31 mouse cellular contexts compared by ENCODE assay signal in the genomic region with DNA sequence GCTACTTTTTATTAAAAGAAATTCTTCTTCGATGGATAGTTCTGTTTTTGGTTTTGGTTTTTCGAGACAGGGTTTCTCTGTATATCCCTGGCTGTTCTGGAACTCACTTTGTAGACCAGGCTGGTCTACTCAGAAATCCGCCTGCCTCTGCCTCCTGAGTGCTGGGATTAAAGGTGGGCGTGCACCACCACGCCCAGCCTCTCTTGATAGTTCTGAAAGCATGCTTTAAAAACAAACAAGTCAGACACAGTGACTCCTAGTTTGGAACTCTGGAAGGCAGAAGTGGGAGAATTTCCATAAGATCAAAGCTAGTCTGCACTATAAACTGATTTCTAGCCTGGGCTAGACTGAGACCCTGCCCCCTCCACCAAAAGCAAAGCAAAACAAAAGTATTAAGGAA. TPM values are rescaled to one million over a fixed set of nuclear protein-coding genes. Genes with fewer than 3 reads are reported as not detected.
"Had no signal": no experiment of that assay in that cellular context is flagged by ENCODE, and none has a peak within 500 bp of the region (broad histone marks: within the 10 kb centered on the region; RNA-seq: fewer than 3 reads in every experiment).

No protein-coding gene starts in this region.

- H3K4me3 ChIP-seq: heart, embryonic 12.5 days; heart, embryonic 13.5 days; heart, embryonic 15.5 days; hindbrain, embryonic 12.5 days; hindbrain, embryonic 13.5 days; hindbrain, embryonic 15.5 days; intestine, embryonic 15.5 days; kidney, embryonic 15.5 days; layer of hippocampus, adult 2 months; left cerebral cortex, adult 2 months had no signal

- H3K4me1 ChIP-seq: heart, embryonic 12.5 days; heart, embryonic 13.5 days; heart, embryonic 15.5 days; hindbrain, embryonic 12.5 days; hindbrain, embryonic 13.5 days; hindbrain, embryonic 15.5 days; intestine, embryonic 15.5 days; kidney, embryonic 15.5 days had no signal

- H3K9me3 ChIP-seq: heart, embryonic 12.5 days; heart, embryonic 13.5 days; heart, embryonic 15.5 days; hindbrain, embryonic 12.5 days; hindbrain, embryonic 13.5 days; hindbrain, embryonic 15.5 days; intestine, embryonic 15.5 days; kidney, embryonic 15.5 days had no signal

- H3K27ac ChIP-seq: heart, embryonic 13.5 days; heart, embryonic 15.5 days; hindbrain, embryonic 12.5 days; hindbrain, embryonic 13.5 days; hindbrain, embryonic 14.5 days; hindbrain, embryonic 15.5 days; hindbrain, postnatal 0 days; intestine, embryonic 15.5 days; kidney, embryonic 15.5 days; kidney, postnatal 0 days; layer of hippocampus, adult 2 months; left cerebral cortex, adult 2 months had no signal

- H3K27me3 ChIP-seq: heart, embryonic 12.5 days; heart, embryonic 13.5 days; heart, embryonic 15.5 days; hindbrain, embryonic 12.5 days; hindbrain, embryonic 13.5 days; hindbrain, embryonic 15.5 days; intestine, embryonic 15.5 days; kidney, embryonic 15.5 days had no signal

- DNase-seq: heart, postnatal 10 days; heart, postnatal 14 days; heart, postnatal 36 days; heart, postnatal 4 days; kidney, adult 11 months; kidney, adult 18-20 months; kidney, adult 2 months; kidney, adult 8-10 months; kidney, adult 9 months; kidney, postnatal 10 days; kidney, postnatal 14 days; kidney, postnatal 25 days; kidney, postnatal 36 days; kidney, postnatal 4 days; layer of hippocampus, adult 9-11 months; layer of hippocampus, postnatal 36 days had no signal

- H3K36me3 ChIP-seq: heart, embryonic 12.5 days; heart, embryonic 13.5 days; heart, embryonic 15.5 days; hindbrain, embryonic 12.5 days; hindbrain, embryonic 13.5 days; hindbrain, embryonic 15.5 days; intestine, embryonic 15.5 days; kidney, embryonic 15.5 days had no signal

- H3K9ac ChIP-seq: heart, embryonic 12.5 days; heart, embryonic 13.5 days; heart, embryonic 15.5 days; hindbrain, embryonic 12.5 days; hindbrain, embryonic 13.5 days; hindbrain, embryonic 14.5 days; hindbrain, embryonic 15.5 days; intestine, embryonic 15.5 days; kidney, embryonic 15.5 days had no signal

RNA-seq across cellular contexts. Expression of a gene that starts 8.8 kb away (rescaled TPM):
- polyA plus RNA-seq: inflammation-experienced regulatory T-cells, adult 6 months; kidney, adult 2 months; large intestine, adult 2 months had no signal
